Mouse (Mus musculus) myocyte (in vitro differentiated cells): ENCODE measurements at regions not wholly inside any gene's neighbourhood (a gene's known extent, or its start where the extent isn't known, plus 50 kb on each side); places are given as distances from the start of the nearest gene placed in this dataset.

Source experiments
- MAX ChIP-seq: IDR thresholded peaks from one replicate; pipeline ENCODE4 v1.6.1; 2011; ENCODE audit warnings: low read depth, mild to moderate bottlenecking, control low read depth
- POLR2A ChIP-seq: IDR thresholded peaks from one replicate; pipeline ENCODE4 v1.6.1; 2011; ENCODE audit warnings: low read depth, mild to moderate bottlenecking, control low read depth, moderate library complexity; ENCODE audit not compliant: insufficient read length
- TCF3 ChIP-seq: IDR thresholded peaks from one replicate; pipeline ENCODE4 v1.6.1; 2011; ENCODE audit warnings: low read depth, control low read depth; ENCODE audit not compliant: insufficient read length

- TF ChIP-seq POLR2A (no peak), MAX (no peak), TCF3 (no peak)
Measured at GRCm38 (mm10) chr9:74732451-74732850, 129.3 kb upstream of the Onecut1 start.
